Mouse (Mus musculus): ENCODE results near the gene Cd276. TPM values are rescaled to one million over a fixed set of nuclear protein-coding genes. Genes with fewer than 3 reads are reported as not detected.
"Not testable (repeated sequence)": the region's sequence is repeated elsewhere in the genome, so short reads cannot be mapped to it uniquely, and the experiment has no call there.

Cd276 gene
- polyA plus RNA-seq (2017; shearing (Covaris generic)): not detected

- ATAC-seq: no peak
Measured at GRCm38 (mm10) chr9:58554908-58555684, at the start of gene Cd276. Gene Cd276 (minus strand): TSS chr9:58555437.

- ATAC-seq: no peak
Measured at GRCm38 (mm10) chr9:58595313-58595712, 40.1 kb upstream of the Cd276 start.

GRCm38 (mm10) chr9:58588657-58589056, 33.4 kb upstream of the Cd276 start:
- no peak for ATAC-seq

DNA sequence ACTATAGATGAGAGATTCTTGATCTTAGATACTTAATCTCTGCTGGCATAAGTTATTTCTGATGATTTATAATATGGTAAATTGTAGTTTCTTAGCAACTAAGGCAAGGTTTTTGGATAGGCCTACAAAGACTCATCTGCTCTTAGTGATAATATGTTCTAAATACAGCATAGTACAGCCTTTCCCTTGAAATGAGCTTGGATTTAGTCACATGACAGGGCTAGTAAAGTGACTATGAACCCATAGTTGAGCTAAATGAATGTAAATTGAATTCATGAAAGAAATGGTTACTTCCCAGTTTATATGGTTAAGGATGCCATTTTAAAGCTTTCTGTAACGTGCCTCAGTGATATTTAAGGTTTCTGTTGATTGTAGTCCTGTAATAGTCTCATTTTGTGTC, 29.1 kb upstream of the Cd276 start:
- ATAC-seq: no peak

DNA sequence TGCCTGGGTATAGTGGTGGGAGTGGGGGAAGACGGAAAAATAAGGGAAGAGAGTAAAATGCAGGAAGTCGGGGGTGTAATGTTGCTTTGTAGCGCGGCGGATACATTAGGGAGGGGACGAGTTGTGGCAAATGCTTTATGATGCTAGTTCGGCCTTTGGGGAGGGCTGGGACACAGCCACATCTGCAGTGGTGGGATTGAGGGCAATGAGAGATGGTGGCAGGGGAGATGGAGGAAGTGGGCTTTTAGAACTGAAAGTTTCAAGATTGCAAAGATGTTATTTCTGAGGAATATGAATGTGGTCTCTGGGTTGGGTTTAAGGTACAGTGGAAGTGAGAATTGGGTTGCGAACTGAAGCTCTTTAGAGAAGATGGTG, 28.0 kb upstream of the Cd276 start:
- ATAC-seq: no peak

GRCm38 (mm10) chr9:58582581-58583266, 27.5 kb upstream of the Cd276 start:
- ATAC-seq: peak; percentile 4

DNA sequence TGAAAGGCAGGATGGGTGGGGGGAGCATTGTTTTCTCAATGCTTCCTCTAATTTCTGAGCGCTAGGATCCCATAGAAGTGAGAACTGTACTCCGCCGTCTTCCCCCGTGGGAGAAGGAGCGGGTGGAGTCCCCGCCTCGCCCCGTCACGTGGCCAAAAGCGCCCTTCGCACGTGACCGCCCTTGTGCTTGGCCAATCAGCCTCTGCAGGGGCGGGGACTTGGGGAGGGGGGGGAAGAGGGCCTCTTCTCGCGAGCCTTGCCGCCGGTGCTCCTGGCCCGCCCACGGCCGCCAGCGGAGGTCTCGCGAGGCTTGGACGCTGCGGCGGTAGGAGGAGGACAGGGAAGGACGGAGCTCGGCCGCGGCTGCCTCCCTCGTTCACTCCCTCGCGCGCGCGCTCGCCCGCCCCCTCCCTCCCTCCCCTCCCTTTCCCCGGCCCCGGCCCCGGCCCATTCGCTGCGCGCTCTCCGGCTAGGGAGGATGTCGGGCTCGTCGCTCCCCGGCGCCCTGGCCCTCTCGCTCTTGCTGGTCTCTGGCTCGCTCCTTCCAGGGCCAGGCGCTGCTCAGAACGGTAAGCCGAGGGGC, 26.8 kb upstream of the Cd276 start, which contains the start of gene Nptn:
Gene Nptn, plus strand, starts transcription at position 283 of the 583 bp plus-strand sequence.
- peak; percentile 82 for ATAC-seq

DNA sequence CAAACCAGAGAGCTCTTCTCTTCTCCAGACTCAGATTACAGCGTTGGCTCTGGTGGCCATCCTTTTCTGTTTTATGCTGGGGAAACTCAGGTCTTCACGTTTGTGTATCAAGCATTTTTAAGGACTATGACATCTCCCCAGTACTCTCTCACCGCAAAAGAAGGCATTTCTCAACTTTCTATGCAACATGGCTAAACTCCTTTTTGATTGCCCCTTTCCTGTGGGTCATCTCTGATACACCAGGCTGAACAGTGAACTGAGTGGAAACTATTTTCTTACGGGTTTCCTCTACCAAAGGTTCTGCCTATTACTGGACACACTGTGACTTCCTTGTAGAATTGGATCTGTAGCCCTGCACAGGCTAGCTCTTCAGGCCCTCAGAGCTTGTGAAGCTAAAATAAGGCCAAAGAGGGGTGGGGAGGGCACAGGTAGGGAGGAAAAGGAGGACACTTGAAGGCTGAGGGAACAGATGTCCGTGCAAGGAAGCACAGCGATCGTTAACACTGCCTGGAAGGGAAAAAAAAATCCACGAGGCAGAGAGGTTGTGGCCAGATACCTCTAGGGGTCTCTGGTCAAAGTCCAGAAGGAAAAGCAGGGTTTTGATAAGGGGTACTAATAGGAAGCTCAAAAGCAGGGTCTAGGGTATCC, 26.2 kb upstream of the Cd276 start:
- no peak for ATAC-seq

DNA sequence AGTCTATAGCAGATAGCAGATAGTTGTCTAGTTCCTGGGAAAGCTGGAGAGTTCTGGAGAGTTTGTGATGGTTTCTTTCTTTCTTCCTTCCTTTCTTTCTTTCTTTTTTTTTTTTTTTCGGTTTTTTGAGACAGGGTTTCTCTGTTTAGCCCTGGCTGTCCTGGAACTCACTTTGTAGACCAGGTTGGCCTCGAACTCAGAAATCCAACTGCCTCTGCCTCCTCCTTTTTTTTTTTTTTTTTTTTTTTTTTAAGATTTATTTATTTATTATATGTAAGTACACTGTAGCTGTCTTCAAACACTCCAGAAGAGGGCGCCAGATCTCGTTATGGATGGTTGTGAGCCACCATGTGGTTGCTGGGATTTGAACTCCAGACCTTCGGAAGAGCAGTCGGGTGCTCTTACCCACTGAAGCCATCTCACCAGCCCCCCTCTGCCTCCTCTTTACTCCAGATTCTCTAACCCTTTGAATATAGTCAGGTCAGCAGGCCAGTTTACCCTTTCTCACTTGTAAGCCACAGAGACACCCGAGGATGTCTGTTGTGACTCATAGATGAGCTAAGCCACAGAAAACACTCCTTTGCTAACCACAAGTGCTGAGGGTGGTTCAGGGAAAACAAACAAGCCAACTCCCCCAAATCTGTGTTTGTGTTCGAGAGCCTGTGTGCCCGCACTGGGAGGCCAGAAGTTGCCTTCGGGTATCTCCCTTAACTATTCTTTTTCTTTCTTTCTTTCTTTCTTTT, 25.4 kb upstream of the Cd276 start:
- ATAC-seq: peak; percentile 28

GRCm38 (mm10) chr9:58578669-58579068, 23.4 kb upstream of the Cd276 start:
- no peak for ATAC-seq

- ATAC-seq: no peak
Measured at GRCm38 (mm10) chr9:58571001-58571400, 15.8 kb upstream of the Cd276 start.

- ATAC-seq: no peak
Measured at GRCm38 (mm10) chr9:58567682-58568081, 12.4 kb upstream of the Cd276 start.

- ATAC-seq: not testable (repeated sequence)
Measured at GRCm38 (mm10) chr9:58565945-58566344, 10.7 kb upstream of the Cd276 start.

DNA sequence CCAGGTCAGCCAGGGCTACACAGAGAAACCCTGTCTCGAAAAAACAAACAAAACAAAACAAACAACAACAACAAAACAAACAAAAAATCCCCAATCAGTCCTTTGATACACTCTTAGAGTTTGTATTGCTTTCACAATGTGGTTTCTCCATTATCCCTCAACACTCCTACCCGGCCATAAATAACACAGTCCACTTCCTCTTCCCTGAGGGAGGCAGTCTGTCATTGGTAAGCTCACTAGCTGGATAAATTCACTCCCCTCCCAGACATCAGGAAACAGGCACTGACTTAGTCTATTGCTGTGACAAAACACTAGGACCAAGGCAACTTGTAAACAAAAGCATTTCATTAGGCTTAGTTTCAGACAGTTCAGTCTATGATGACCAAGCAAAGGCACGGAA, 5.0 kb upstream of the Cd276 start:
- ATAC-seq: no peak

GRCm38 (mm10) chr9:58557457-58558455, 2.5 kb upstream of the Cd276 start:
- ATAC-seq: no peak

DNA sequence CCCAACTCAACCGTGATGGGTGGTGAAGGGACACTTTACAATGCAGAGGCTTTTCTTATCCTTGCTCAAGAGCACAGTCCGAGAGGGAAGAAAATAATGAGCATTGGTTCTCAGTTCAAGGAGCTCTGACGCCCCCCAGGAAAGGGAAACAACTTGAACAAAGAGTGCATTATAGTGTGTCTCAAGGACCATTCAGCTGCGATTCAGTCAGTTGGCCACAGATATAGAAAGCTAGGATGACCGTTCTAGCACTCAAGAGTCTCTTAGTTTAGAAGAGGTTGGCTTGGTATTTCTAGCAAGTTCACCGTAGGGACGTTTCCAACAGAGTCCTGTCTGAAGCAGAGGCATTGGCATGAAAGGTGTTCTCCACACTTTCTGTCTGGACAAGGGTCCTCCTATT, 1.4 kb upstream of the Cd276 start:
- no peak for ATAC-seq

DNA sequence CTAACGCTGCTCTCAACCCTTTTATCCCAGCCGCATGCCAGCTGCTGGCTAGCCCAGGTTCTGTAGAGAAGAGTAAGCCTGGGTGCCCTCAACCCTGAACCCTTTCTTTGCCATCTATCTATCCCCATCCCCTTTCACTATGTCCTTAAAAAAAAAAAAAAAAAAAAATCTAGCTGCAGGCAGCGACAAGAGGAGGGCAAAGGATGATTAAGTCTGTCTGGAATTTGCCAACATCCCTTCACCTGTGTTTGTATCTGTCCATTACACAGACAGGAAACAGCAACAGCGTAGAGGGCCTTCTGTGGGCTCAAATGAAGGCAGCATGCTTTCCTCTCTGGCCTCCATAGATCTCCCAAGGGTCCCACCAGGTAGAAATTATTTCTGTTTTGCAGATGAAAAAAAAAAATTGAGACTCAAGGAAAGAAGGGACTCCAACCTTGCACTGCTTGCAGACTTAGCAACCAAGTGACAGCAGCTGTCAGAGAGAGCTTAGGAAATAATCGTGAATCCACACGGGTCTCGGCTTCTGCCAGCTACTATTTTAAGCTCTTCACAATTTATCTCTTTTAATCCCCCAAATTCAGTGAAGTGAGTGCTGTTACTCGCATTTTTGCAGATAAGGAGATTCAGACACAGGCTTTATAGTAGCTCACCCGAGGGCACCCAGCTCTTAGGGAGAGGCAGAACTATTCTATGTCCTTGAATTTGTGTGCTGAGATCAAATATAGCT, 613 bp upstream of the Cd276 start:
- ATAC-seq: no peak

DNA sequence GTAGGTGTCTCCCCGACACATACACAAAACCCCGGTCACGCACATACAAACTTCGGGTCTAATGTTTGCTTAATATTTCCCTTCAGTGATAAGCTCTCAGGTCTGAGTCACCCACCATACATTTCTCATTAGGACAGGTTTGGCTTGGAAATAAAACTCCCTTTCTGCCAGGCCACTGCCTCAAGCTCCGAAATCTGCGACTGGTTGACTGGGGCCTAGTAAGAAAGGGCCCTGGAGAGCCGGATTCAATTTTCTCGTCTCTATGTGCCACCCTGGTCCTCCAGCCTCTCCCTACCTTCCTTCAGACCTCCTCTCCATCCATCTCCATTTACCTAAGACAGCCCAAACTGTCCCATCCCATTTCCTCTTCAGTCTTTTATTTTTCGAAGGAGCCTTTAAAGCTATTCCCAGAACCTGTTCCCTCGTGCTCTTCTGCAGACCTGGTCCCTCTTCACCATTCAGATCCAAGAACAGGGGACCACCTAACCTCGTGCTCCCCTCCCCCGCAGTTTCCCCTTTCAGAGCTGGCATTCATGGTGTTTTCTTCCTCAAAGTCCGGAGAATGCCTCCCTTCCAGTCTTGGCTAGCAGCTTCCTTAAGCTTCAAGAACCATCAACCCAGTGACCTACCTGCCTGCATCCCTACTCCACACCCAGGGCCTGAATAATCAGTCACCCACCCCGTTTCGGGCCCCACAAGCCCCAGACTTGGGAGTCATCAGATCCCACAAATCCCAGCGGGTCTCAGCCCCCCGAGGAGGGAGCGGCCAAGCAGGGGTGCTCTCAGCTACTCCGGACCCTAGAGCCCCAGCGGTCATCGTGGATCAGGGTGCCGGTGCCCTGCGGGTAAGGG, 955 bp downstream of the Cd276 start:
- no peak for ATAC-seq

DNA sequence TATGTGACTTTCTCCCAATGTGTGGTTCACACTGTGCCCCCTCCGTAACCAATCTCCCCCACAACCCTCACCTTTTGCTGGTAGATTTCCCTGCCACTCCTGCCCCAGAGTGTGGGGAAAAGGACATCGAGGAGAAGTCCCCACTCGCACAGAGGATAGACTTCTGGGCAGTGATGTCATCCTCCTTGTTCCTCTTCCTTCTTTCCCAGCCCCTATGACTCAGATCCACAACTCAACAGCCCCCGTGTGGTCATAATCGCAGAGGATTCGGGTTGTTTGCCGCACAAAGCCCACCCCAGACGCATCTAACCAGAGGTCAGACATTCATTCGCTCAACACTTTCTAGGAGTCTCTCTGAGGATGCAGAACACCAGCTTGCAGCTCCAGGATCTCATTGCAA, 3.2 kb downstream of the Cd276 start:
- ATAC-seq: no peak

DNA sequence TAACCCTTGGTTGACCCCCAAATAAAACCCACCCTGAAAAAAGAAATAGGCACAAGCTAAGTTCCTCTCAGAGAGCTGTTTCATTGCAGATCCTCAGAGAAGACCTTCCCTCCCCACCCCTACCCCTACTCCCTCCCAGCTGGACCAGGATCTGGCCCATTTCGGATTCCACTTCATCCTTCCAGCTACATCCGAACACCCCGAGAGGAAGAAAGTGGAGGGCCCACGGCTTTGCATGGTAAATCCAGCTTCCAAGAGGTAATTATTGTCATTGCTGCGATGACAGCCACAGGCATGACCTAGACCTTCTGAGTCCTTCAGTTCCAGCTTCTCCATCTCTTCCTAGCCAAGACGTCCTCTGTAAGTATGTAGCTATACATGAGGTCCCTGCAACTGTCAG, 4.3 kb downstream of the Cd276 start:
- no peak for ATAC-seq

Measured in activated CD4-positive, CD25-positive, alpha-beta regulatory T cell, adult 4 months (primary cell).